Mouse (Mus musculus): ENCODE results near the gene Ranbp3l. TPM values are rescaled to one million over a fixed set of nuclear protein-coding genes. Genes with fewer than 3 reads are reported as not detected.

The Ranbp3l gene
- polyA plus RNA-seq, 1 experiment from 2014 or later, result 0.09 TPM

- Histone ChIP-seq H3K27ac (ENCODE audit: low read depth) (peak overlapping the region; percentile 74), H3K27me3 (ENCODE audit: insufficient read depth, low read length) (no peaks in the 10 kb centered on the region), H3K9me3 (ENCODE audit: low read depth, low read length) (no peaks in the 10 kb centered on the region), H3K4me2 (peak overlapping the region; percentile 79), H3K4me1 (ENCODE audit: insufficient read depth) (peaks cover 26% of the 10 kb centered on the region), H3K36me3 (ENCODE audit: insufficient read depth) (no peaks in the 10 kb centered on the region), H3K4me3 (ENCODE audit: low read depth, low read length) (peak overlapping the region; percentile 9; the same call in 1 of the 2 replicates), H3K9ac (0 out of 2 replicates have a peak overlapping the region, but pooled peaks have one; percentile 18)
- DNase-seq (peak; percentile 50), ATAC-seq (ENCODE audit: insufficient read depth) (no peak)
- 9% methylated on average over 4 of the region's 4 CpGs for WGBS
- no peak for TF ChIP-seq CTCF (IDR thresholded peaks at IDR 0.05; ENCODE audit: low read depth)
Measured at GRCm38 (mm10) chr15:9074671-9075070, 106.9 kb downstream of the Ranbp3l start.

GRCm38 (mm10) chr15:9075608-9076200 is 108.0 kb downstream of the Ranbp3l start:
- Histone ChIP-seq H3K4me3 (ENCODE audit: low read depth, low read length) (peak overlapping the region; percentile 9; the same call in 1 of the 2 replicates), H3K36me3 (ENCODE audit: insufficient read depth) (no peaks in the 10 kb centered on the region), H3K9me3 (ENCODE audit: low read depth, low read length) (no peaks in the 10 kb centered on the region), H3K4me2 (peak overlapping the region; percentile 79), H3K27ac (ENCODE audit: low read depth) (peak overlapping the region; percentile 74), H3K27me3 (ENCODE audit: insufficient read depth, low read length) (no peaks in the 10 kb centered on the region), H3K9ac (0 out of 2 replicates have a peak overlapping the region, but pooled peaks have one; percentile 18), H3K4me1 (ENCODE audit: insufficient read depth) (peaks cover 23% of the 10 kb centered on the region)
- no peak for ATAC-seq (ENCODE audit: insufficient read depth)
- TF ChIP-seq CTCF (IDR thresholded peaks at IDR 0.05; ENCODE audit: low read depth), result no peak
- peak; percentile 35 for DNase-seq
- WGBS, result 43% methylated on average over 14 of the region's 14 CpGs

GRCm38 (mm10) chr15:9078481-9079300 is 110.9 kb downstream of the Ranbp3l start:
- Histone ChIP-seq H3K27ac (ENCODE audit: low read depth) (peak overlapping the region; percentile 79), H3K4me1 (ENCODE audit: insufficient read depth) (peaks cover 22% of the 10 kb centered on the region), H3K9me3 (ENCODE audit: low read depth, low read length) (no peaks in the 10 kb centered on the region), H3K27me3 (ENCODE audit: insufficient read depth, low read length) (no peaks in the 10 kb centered on the region), H3K4me3 (ENCODE audit: low read depth, low read length) (no peak overlapping the region), H3K4me2 (peak overlapping the region; percentile 19; the same call in 1 of the 2 replicates), H3K36me3 (ENCODE audit: insufficient read depth) (no peaks in the 10 kb centered on the region), H3K9ac (no peak overlapping the region)
- 38% methylated on average over 12 of the region's 12 CpGs for WGBS
- peak; percentile 26 for DNase-seq
- no peak for TF ChIP-seq CTCF (IDR thresholded peaks at IDR 0.05; ENCODE audit: low read depth)
- peak; percentile 33; the same call in 1 of the 2 replicates for ATAC-seq (ENCODE audit: insufficient read depth)

DNA sequence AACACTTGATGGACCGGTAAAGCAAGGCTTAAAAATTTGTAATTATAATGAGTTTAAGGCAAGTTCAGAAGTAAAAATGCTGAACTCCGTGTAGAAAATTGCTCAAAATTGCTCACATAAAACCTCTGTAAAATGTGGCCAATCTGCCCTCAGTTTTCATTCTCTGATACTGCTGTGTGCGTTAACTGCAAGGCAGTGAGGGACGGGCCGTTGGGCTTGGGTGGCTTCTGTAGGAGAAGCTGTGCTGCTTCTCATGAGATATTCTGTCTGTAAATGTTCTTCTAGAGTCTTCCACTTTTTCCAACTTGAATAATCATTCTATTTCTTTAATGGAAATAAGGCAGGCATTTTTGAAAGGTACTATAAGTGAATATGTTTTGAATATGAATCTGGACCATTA is 111.9 kb downstream of the Ranbp3l start:
- Histone ChIP-seq H3K9ac (no peak overlapping the region), H3K4me3 (ENCODE audit: low read depth, low read length) (no peak overlapping the region), H3K9me3 (ENCODE audit: low read depth, low read length) (no peaks in the 10 kb centered on the region), H3K4me1 (ENCODE audit: insufficient read depth) (peaks cover 18% of the 10 kb centered on the region), H3K4me2 (0 out of 2 replicates have a peak overlapping the region, but pooled peaks have one; percentile 19), H3K27me3 (ENCODE audit: insufficient read depth, low read length) (no peaks in the 10 kb centered on the region), H3K36me3 (ENCODE audit: insufficient read depth) (peaks cover 6% of the 10 kb centered on the region; the same call in 1 of the 2 replicates), H3K27ac (ENCODE audit: low read depth) (peak overlapping the region; percentile 79)
- DNase-seq, result no peak
- 42% methylated on average over 5 of the region's 5 CpGs for WGBS
- no peak for ATAC-seq (ENCODE audit: insufficient read depth)
- TF ChIP-seq CTCF (IDR thresholded peaks at IDR 0.05; ENCODE audit: low read depth), result no peak

DNA sequence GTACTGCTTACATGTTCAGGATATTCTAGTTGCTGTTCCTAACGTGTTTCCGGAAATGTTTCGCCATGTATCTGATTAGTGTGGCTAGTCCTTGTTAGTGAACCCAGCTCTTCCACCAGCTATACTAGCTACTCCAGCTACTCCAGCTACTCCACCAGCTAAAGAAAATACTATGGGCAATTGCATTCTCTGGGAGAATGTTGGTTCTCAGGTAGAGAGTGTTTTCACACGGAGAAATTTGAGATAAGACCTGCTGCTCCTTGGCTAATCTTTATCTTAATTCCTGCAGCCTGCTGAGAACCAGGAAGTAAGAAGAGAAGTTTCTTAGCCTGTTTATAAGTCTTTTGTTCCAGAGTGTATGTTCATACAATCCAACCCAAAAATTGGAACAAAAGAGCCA is 112.5 kb downstream of the Ranbp3l start:
- Histone ChIP-seq H3K4me2 (peak overlapping the region; percentile 34), H3K4me1 (ENCODE audit: insufficient read depth) (peaks cover 12% of the 10 kb centered on the region), H3K9ac (no peak overlapping the region), H3K4me3 (ENCODE audit: low read depth, low read length) (no peak overlapping the region), H3K36me3 (ENCODE audit: insufficient read depth) (peaks cover 6% of the 10 kb centered on the region; the same call in 1 of the 2 replicates), H3K9me3 (ENCODE audit: low read depth, low read length) (no peaks in the 10 kb centered on the region), H3K27me3 (ENCODE audit: insufficient read depth, low read length) (no peaks in the 10 kb centered on the region), H3K27ac (ENCODE audit: low read depth) (peak overlapping the region; percentile 71)
- ATAC-seq (ENCODE audit: insufficient read depth) (no peak), DNase-seq (peak; percentile 32)
- TF ChIP-seq CTCF (IDR thresholded peaks at IDR 0.05; ENCODE audit: low read depth), result no peak
- WGBS, result 43% methylated on average over 4 of the region's 4 CpGs

DNA sequence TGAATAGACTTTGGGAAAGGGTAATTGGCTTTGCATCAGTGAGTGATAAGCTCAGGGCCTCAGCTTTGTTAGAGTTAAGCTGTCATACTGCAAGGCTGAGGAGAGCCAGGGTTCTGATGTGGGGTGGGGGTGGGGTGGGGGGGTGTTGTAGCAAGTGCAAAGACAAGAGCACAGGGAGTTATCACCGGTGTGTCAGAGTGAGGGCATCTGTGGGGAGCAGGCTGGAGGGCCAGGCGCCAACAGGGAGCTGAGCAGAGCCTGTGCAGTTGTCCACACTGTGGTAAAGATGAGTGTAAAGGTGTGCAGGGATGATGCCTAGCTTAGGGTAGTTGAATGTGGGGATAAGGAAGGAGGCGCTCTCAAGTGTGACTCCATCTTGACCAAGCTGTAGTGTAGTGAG is 113.5 kb downstream of the Ranbp3l start:
- Histone ChIP-seq H3K4me1 (ENCODE audit: insufficient read depth) (0 out of 2 replicates have a peak, but pooled peaks cover 7% of the 10 kb centered on the region), H3K9ac (no peak overlapping the region), H3K4me2 (no peak overlapping the region), H3K27ac (ENCODE audit: low read depth) (no peak overlapping the region), H3K36me3 (ENCODE audit: insufficient read depth) (peaks cover 16% of the 10 kb centered on the region; the same call in 1 of the 2 replicates), H3K4me3 (ENCODE audit: low read depth, low read length) (no peak overlapping the region), H3K9me3 (ENCODE audit: low read depth, low read length) (no peaks in the 10 kb centered on the region), H3K27me3 (ENCODE audit: insufficient read depth, low read length) (no peaks in the 10 kb centered on the region)
- ATAC-seq (ENCODE audit: insufficient read depth) (no peak), DNase-seq (no peak)
- no peak for TF ChIP-seq CTCF (IDR thresholded peaks at IDR 0.05; ENCODE audit: low read depth)
- WGBS, result 69% methylated on average over 3 of the region's 3 CpGs

GRCm38 (mm10) chr15:9082753-9083152 is 115.0 kb downstream of the Ranbp3l start:
- TF ChIP-seq CTCF (IDR thresholded peaks at IDR 0.05; ENCODE audit: low read depth), result no peak
- Histone ChIP-seq H3K27me3 (ENCODE audit: insufficient read depth, low read length) (no peaks in the 10 kb centered on the region), H3K4me2 (no peak overlapping the region), H3K4me1 (ENCODE audit: insufficient read depth) (0 out of 2 replicates have a peak, but pooled peaks cover 4% of the 10 kb centered on the region), H3K27ac (ENCODE audit: low read depth) (no peak overlapping the region), H3K36me3 (ENCODE audit: insufficient read depth) (peaks cover 30% of the 10 kb centered on the region), H3K9ac (no peak overlapping the region), H3K9me3 (ENCODE audit: low read depth, low read length) (no peaks in the 10 kb centered on the region), H3K4me3 (ENCODE audit: low read depth, low read length) (no peak overlapping the region)
- 68% methylated on average over 9 of the region's 9 CpGs for WGBS
- DNase-seq (no peak), ATAC-seq (ENCODE audit: insufficient read depth) (no peak)

All from lung, embryonic 14.5 days (tissue).